Mouse (Mus musculus): Measurements from ENCODE around the gene Npdc1.

GRCm38 (mm10) chr2:25369996-25370395 lies 29.2 kb upstream of the Npdc1 start:
- TF ChIP-seq CTCF (IDR thresholded peaks at IDR 0.05; ENCODE audit: control insufficient read depth, insufficient read depth, insufficient read length) (no peak), FOSL1 (IDR thresholded peaks at IDR 0.05; ENCODE audit: insufficient read depth, low read length, poor library complexity, severe bottlenecking) (no peak), CEBPB (IDR thresholded peaks at IDR 0.05; ENCODE audit: low read depth) (no peak), MAX (IDR thresholded peaks at IDR 0.05) (no peak)

Measured in C2C12 (cell line).